Mouse (Mus musculus): ENCODE measurements at regions not wholly inside any gene's neighbourhood (a gene's known extent, or its start where the extent isn't known, plus 50 kb on each side); places are given as distances from the start of the nearest gene placed in this dataset.

DNA sequence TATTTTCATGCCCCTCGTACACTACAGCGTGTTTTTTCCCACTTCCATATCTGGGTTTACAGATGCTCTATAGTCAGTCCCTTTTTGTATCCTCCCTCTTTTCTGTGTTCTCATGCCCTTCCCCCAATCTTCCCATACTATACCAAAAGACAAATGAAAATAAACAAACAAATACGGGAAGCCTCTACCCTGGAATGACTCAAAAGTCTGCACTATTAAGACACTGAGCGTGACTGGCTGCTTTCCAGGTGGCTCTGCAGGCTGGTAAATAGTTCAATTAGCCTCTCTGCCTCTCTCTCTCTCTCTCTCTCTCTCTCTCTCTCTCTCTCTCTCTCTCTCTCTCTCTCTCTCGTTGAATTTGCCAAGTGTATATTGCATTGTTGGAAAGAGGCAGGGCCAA, 464.5 kb upstream of the Pou3f3 start:
- no peak for ATAC-seq (ENCODE audit: low TSS enrichment)

DNA sequence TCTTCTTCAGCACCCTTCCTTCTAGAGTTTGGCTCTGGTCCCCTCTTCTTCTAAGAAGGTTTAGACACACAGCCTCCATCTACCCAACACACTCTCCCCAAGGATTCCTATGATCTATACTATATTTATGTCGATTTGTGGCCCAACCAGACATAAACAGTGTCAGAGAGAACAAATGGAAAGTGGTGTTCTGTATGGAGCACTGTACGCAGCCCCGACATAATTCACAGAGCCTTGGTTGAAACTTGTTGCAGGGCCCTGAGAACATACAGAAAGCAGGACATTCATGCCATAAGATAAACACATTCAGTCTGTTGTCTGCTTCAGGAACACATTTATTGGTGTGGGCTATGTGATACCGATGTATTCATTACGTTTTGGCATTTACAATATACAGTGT, 463.7 kb upstream of the Pou3f3 start:
- ATAC-seq (ENCODE audit: low TSS enrichment): no peak

DNA sequence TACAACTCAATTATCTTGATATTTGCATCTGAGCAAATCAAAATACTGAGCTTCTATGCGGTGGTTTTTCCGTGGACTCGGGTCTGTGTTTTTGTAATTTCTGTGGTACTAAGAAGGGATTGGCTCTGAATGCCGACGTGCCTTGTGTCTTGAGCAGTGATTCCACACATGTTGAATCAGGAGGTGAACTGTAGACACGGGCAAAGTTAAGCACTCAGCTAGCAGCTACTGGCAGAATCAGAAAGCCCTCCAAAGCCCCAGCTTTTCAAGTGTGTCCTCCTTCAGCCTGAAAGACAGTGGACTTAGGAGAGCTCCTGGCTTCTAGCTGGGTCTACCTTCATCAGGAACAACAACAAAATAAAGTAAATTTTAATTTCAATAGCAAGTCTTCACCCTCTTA, 462.9 kb upstream of the Pou3f3 start:
- no peak for ATAC-seq (ENCODE audit: low TSS enrichment)

DNA sequence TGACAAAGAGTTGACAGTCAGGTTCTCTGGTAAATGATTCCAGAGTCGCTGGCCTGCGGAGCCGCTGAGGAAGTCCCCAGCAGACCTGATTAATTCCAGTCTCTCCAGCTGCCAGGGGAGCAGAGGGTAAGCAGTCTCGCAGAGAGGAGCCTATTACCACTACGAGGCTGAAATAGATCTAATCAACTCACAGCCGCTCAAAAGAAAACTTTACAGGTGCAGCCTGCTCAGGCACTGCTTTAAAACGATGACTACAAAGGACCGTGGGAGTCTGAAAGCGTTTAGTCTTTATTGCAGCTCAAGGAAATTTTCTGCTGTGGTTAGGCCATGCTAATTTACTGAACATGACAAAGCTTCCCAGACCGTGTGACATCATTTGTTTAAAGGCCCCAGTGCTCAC, 462.3 kb upstream of the Pou3f3 start:
- no peak for ATAC-seq (ENCODE audit: low TSS enrichment)

DNA sequence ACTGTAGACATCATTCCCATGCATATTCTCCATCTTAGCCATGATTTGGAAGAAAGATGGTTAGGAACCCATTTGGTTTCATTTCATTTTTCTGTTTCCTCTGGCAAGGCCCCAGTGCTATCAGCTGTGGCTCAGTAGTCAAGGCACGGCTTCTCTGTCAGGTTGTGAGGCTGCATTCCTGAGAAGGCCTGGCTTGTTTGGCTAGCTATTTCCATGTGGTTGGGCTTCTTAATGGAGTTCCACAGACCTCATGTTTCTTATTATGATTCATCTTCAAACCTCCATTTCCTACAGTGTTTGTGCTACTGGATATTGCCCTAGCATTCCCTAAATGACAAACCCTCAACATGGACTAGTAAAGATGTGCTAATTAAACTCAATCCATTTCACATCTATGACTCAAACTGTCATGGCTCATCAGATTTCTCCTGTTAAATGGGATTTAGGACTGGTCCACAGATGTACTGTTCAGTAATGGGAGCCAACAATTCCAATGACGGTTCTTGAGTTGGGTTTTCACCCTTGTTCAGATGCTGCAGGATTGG, 459.0 kb upstream of the Pou3f3 start:
- ATAC-seq (ENCODE audit: low TSS enrichment): no peak

DNA sequence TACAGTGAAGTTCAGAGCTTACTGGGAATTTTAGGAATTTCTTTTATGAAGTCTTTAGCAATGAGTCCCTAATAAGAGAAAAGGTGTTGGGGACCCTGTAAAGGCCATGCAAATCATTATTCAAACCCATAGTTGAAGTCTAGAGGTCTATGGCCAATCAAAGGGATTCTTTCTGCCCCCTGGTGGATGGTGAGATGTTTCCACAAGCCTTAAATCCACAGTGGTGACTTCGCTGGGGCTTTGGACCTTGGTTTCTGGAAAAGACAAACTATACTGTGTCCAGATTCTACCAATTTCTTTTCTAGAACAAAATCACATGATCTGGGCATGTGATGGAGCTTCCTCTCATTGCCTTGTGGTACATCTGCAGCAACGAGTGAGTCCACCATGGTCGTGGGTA, 457.2 kb upstream of the Pou3f3 start:
- ATAC-seq (ENCODE audit: low TSS enrichment): peak; percentile 48; the same call in 1 of the 2 replicates

DNA sequence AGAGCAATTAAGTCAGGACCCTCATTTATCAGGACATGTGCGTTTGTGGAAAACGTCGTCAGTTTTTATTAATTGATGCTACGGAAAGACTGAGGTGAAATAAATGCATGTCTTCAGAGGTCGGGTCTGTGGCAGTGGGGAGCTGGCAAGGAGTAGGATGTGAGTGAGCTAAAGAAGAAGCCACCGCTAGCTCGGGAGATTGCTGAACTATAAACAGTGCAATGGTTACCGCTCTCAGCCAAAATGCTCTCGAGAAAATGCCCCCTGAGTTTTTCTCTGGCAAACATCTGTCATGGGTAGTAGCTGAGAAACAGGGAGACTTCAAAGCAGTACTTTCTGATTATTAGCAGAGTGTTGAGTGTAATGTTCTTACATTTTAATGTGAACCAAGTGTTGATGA, 454.4 kb upstream of the Pou3f3 start:
- no peak for ATAC-seq (ENCODE audit: low TSS enrichment)

DNA sequence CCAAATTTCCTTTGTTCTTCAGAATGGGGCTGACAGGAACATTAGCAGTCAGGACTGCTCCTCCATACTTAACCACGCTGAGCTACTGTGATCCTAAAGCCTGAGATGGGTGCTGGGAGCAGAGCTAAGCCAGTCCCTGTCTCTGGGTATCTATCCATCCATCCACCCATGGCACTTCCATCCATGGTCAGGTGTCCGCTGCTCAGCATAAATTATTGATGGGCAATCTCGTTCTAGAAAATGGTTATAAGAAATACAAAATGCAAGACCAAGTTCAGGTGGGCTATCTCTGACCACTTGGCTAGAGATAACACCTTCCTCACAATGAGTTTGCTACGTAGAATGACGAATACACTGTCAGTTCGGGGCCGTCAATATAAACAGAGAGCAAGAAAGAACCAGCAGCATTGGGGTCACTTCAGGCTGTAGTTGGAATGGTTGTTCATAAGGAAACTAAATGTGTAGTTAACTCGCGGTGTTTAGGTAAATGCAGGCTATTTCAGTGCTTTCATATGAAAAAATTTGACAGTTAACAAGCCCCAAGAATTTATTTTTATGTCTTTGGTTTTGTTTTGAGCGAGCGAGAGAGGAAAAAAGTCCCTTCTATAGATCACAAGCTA, 453.9 kb upstream of the Pou3f3 start:
- no peak for ATAC-seq (ENCODE audit: low TSS enrichment)

DNA sequence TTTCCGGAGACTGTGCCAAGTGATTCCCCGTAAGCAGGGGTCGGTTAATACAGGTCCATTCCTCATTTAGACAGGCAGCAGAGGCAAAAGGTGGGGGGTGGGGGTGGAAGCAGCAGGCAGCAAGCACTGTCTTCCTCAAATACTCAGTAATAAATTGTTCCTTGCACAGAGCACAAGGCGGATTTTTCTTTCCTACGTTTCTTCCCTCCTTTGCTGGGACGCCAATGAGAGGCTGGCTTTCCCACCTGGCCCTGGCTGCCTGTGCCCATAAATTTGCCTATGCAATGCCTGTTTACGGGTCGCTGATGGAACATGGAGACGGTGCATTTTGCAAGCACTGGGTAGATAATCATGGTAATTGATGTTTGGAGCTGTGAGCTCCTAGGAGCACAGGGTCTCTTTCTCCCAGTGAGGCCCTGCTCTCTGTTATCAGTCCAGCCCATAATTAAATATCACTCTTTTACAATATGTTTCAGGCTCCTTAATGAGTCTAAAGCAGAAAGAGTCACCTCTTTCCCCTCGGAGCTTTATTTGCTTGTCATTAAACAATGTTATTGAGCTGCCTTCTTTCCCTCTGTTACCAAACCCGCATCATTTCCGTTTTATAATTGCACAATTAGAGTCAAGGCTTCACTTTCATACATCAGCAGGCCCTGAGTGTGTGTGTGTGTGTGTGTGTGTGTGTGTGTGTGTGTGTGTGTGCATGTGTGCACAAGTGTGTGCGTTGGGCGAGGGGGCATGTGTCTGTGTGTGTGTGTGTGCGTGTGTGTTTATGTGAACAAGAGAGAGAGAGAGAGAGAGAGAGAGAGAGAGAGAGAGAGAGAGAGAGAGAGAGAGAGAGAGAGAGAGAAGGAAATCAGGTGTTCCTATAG, 452.7 kb upstream of the Pou3f3 start:
- peak; percentile 48; the same call in 1 of the 2 replicates for ATAC-seq (ENCODE audit: low TSS enrichment)

DNA sequence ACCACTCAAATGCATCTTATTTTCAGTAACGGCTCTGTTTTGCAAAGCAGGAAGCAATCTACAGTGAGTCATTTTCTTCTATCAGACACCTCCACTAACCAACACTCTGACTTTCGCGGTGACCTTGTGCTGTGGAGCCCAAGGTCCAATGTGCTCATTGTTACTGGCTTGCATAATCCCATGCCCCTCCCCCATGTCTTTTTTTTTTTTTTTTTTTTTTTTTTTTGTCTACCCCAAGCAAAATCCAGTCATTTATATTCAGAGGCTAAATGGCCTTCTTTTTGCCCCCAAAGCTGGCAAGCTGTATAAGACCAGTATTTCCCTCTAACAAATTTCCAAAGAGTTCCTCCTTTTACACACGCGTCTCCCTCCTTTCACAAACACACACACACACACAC, 452.1 kb upstream of the Pou3f3 start:
- ATAC-seq (ENCODE audit: low TSS enrichment): peak; percentile 48

DNA sequence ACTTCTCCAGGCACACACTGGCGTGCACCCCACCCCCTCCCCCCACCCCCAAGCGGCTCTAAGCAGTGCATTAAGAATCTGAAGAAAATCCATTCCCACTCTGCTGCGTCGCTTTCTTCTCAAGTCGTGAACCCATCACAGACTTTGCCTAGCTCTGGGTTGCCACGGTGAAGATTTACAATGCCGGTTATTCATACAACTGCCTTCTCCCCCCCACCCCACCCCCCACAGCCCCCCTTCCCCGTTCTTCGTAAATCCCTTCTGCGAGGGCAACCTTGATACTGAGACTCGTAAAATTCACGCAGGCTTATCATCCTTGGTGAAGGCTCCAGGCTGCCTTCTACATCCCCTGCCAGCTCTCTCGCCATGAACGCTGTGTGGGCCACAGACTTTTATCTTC, 451.7 kb upstream of the Pou3f3 start:
- ATAC-seq (ENCODE audit: low TSS enrichment): no peak

DNA sequence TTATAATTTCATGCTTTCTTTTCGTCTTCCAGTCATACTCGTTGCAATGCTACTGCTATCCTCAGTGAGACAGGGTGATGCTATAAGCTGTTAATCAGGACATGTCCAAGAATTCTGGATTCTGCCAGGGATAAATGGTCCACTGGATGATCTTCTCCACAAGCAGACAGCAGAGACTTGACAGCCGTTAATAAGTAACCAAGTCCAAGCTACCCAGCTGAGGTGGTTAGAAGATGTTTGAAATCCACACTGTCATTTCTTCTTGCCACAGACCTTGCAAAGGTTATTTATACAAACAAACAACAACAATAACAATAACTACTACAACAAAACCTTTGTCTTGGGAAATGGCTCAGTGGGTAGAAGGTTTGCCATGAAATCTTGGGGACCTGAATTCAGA, 443.2 kb upstream of the Pou3f3 start:
- ATAC-seq (ENCODE audit: low TSS enrichment): no peak

DNA sequence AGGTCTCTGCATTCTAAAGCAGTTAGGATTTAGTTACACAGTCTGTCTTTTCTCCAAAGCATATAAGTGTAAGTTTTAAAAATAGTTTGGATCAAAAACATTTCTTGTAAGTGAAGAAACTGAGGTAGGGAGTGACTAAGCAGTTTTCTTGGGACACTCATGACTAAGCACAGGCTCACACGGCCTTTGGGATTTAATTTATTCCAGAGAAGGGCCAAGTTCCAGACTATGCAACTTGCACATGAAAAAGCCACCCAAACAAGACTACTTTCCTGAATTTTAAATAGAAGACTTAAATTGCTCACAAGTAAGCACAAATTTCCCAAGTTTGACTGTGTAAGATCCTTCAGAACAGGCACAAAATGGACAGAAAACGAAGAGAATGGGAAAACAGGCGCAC, 441.8 kb upstream of the Pou3f3 start:
- peak; percentile 76 for ATAC-seq (ENCODE audit: low TSS enrichment)

DNA sequence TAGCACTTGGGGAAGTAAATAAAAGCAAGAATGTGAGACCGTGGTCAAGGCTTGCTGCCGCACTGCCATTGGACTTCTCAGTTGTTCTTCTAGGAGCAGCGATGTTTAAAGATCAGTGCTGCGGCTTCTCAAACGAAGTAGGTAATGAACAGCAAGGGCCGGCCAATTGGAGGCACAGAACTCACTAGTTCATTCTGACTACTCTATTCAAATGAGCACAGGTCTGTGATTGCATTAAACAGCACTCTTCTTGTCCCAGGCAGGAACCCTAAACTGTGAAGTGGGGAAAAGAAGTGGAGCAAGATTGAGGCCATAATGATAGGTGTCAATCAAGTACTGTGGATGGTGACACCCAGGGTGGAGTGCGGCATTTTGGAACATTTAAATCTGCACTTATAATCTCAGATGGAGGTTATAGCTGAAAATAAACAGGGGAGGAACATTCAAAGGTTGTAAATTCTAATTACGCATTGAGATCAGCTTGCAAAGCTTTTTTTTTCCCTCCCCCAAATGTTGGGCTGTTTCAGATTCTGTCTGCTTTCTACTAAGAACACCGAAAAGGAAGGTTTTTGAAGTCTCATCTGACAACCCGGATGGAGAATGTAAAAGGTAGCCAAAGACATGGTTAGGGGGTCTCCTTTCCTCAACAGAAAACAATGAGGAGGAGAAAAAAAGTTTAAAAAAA, 438.5 kb upstream of the Pou3f3 start:
- no peak for ATAC-seq (ENCODE audit: low TSS enrichment)

DNA sequence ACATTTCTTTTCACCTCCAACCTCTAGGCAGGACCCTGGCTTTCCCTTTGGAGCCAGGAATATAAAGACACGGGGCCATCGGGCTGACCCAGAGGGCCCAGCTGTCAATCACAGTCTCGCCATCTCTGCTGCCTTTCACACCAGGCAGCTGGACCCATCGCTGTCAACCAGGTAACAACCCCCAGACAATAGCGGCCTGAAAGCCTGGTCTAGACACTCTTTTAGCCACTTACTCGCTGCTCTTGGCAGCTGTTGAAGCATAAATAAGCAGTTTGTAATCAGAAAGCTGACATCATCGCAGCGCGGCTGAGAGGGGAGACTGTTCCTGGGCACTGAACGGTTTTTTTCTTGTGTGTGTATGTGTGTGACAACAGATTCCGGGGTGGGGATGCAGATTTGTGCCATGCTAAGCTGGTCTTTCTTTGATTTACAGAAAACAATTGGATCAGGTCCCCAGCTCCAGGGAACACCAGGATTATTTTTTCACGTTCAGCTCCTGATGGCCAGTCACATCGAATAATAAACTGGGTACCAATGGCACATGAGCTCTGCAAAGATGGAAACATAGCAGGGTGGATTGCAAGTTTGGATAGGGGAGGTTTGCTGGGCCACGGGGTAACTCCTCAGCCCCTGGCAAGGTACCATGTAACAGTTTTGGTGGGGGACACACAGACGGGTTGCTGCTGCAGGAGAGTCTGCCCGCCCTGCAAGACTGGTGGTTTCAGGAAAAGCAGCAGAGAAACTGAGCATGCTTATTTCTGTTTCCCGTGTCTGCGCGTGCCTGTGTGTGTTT, 437.6 kb upstream of the Pou3f3 start:
- ATAC-seq (ENCODE audit: low TSS enrichment): peak; percentile 20; the same call in 1 of the 2 replicates

DNA sequence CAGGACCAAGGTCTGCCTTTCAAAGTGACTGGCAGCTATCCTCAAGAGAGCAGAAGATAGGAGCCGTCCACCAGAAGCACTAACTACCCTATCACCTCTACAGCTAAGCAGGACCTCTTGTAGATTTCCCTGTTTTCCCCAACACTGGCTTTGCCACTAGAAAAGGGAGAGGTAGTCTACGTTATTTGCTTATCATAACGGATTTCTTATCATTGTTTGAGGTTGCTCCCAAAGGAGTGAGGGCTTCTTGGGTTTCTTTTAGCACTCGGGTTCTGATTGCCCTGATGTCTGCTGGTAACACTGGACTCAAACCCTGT, 437.0 kb upstream of the Pou3f3 start:
- ATAC-seq (ENCODE audit: low TSS enrichment): no peak

DNA sequence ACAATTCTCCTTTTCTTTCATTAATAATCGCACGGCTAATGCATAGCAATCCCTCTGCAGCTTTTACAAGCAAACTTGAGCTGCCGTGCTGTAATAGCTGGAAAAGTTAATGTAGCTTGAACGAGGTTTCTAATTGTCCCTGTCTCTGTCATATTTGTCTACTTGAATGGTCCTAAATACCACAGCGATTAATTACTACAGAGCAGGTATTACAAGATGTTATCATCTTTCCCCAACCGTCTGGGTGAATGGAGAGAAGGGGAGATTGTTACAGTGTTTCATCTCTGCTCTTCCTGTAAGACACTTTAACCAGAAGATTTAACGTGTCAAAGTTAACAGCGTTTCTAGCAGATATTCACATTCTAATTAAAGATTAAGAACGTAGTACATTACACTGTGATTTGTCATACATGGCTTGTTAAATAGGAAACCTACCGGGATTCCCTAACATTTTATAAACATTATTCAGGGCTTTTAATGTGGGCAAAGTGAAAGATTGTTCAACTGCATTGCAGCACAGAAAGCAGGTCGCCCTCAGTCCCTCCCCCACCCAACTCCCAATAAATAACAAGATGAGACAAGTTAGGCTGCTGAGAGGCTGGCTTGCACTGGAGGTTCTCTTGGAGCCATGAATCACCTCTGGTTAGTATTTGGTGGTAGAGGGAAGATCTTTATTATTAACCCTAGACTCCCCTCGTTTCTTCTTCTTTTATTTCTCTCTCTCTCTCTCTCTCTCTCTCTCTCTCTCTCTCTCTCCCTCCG, 436.2 kb upstream of the Pou3f3 start:
- no peak; the same call in 1 of the 2 replicates for ATAC-seq (ENCODE audit: low TSS enrichment)

DNA sequence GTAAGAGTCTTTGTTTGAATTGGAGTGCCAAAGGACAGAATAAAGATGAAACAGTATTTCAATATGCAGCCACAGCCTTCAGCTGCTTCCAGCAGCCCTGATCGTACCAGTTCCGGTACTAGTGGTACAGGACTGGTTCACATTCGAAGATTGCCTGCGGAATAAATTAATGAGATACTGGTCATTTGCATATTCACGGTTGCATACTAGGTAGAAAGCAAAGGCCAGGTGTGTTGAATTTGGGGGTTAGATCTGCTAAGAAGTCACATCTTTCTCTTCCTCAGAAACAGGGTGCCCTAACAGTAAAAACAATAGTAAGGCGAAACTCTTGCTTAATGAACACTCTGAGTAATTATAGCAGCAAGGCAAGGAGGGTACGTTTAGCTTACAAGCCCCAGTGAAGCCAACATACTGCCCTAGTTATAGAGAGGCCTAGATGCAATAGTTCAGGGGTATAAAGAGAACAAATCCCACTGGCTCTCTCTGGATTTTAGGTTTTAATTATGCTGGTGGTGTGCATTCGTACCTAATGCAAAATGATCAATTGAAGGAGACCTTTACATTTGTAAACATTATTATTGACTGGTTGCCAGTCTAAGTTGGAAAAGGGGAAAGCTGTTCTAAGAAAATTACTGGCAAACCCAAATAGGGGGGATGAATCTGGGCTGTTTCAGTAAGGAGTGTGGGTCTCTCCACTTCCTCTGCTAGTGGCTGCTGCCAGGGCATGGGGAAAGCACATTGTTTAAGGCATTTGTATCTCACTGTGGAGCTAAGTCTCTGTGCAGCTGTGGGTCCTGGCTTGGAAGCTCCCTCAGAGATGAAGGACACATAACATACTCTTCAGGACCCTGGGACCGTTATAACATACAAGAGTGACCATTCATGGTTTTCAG, 435.3 kb upstream of the Pou3f3 start:
- no peak for ATAC-seq (ENCODE audit: low TSS enrichment)

DNA sequence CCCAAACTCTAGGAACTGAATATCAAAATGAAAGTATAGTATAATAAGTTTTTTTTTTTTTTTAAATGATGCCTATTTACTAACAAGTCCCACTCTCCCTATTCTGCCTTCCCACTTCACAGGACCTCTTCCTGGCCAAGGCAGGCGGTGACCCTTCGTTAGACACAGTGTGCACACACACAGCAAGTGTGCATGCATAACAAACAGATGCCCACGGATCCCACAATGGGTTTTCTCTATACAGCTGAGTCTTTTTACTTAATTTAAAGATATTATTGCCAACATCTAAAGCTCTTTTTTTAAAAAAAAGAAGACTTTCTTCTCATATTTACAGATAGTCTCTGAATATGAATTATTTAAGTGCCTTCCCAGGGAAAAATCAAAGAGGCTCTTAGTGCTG, 434.5 kb upstream of the Pou3f3 start:
- ATAC-seq (ENCODE audit: low TSS enrichment): no peak

DNA sequence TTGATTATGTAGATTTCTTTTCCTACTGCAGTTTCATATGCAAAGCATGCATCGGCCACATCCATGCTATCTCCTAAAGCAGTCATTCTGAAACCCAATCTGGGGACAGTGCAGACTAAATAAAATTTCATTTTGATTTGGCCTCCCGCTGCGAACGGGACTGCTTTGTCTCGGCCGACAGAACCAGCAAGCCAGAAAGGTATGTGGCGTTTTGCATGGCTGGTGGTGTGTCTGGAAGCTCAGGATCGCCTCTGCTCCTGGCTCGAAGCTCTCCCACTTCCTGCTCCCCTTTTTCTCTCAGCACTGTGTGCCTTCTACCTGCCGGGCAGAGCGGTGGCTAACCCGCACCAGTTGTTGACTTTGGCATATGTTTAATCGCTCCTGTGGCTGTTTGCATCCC, 433.8 kb upstream of the Pou3f3 start:
- peak; percentile 35 for ATAC-seq (ENCODE audit: low TSS enrichment)

Measured in frontal cortex, adult (tissue).